Mouse (Mus musculus) heart, adult 2 months (tissue): Measurements from ENCODE around the gene Bcl6. TPM values are rescaled to one million over a fixed set of nuclear protein-coding genes. Genes with fewer than 3 reads are reported as not detected.

Experiments
- DNase-seq, 2 experiments: peaks; one replicate each; pipeline ENCODE4 v3.0.0; 2021
- H3K27ac ChIP-seq: fragments of 200-600 bp; 2 replicates; pipeline ENCODE4 v1.8.1; 2022
- H3K27me3 ChIP-seq: fragments of 200-500 bp; 2 replicates; pipeline ENCODE4 v1.6.1; 2012; ENCODE audit warnings: mild to moderate bottlenecking, low read length, inconsistent platforms, mixed read lengths; ENCODE audit not compliant: control insufficient read depth, insufficient read depth
- H3K36me3 ChIP-seq: fragments of 200-500 bp; 2 replicates; pipeline ENCODE4 v1.6.1; 2012; ENCODE audit warnings: low read length, inconsistent platforms; ENCODE audit not compliant: control insufficient read depth, insufficient read depth
- H3K4me1 ChIP-seq: fragments of 200-500 bp; 2 replicates; pipeline ENCODE4 v1.6.1; 2011; ENCODE audit warnings: low read length; ENCODE audit not compliant: control insufficient read depth, insufficient read depth
- H3K4me3 ChIP-seq: fragments of 200-600 bp; 2 replicates; pipeline ENCODE4 v1.8.1; 2022
- H3K79me2 ChIP-seq: fragments of 200-500 bp; replicated peaks from 2 replicates; pipeline ENCODE4 v1.6.1; 2012; ENCODE audit warnings: mild to moderate bottlenecking, inconsistent platforms, low read length, moderate library complexity, mixed read lengths; ENCODE audit not compliant: control insufficient read depth, insufficient read depth
- H3K9ac ChIP-seq: fragments of 200-500 bp; 2 replicates; pipeline ENCODE4 v1.6.1; 2012; ENCODE audit warnings: low read depth, mild to moderate bottlenecking, control low read depth, inconsistent platforms, low read length, mixed read lengths
- CTCF ChIP-seq: fragments of 200-600 bp; IDR thresholded peaks from 2 replicates; pipeline ENCODE4 v1.8.1; 2022; ENCODE audit warnings: antibody characterized with exemption, mild to moderate bottlenecking, moderate library complexity
- EP300 ChIP-seq: fragments of 200-500 bp; IDR thresholded peaks from 2 replicates; pipeline ENCODE4 v1.6.1; 2011; ENCODE audit warnings: low read depth, low read length, control low read depth; ENCODE audit not compliant: insufficient read depth
- POLR2A ChIP-seq: fragments of 200-500 bp; IDR thresholded peaks from 2 replicates; pipeline ENCODE4 v1.6.1; 2011; ENCODE audit warnings: mild to moderate bottlenecking, low read depth, low read length, control low read depth; ENCODE audit not compliant: insufficient read depth
- WGBS: fragments of 180-500 bp; shearing (Covaris S2); methylation state at CpG from one replicate; pipeline ENCODE4 v1.1.7; 2018; 5-methylcytosine and 5-hydroxymethylcytosine counted together
- intact Hi-C: fragments of 180-260 bp; cut with DNase I; formaldehyde crosslinking; loops from one replicate; pipeline ENCODE4 v1.15.1; 2025
- polyA plus RNA-seq: library from polyadenylated mRNA; depleted of rRNA; stranded (reverse); fragments of >200 nt; gene quantifications from 2 replicates; pipeline ENCODE4 v1.2.3, GENCODE M21; 2012
- total RNA-seq, 2 experiments: library from RNA; stranded (reverse); gene quantifications; 2 replicates each; pipeline ENCODE4 v1.2.3; 2021

The Bcl6 gene
- total and polyA plus RNA-seq, 3 experiments, result 15.4 to 21.7 (median 16.5) TPM

DNA sequence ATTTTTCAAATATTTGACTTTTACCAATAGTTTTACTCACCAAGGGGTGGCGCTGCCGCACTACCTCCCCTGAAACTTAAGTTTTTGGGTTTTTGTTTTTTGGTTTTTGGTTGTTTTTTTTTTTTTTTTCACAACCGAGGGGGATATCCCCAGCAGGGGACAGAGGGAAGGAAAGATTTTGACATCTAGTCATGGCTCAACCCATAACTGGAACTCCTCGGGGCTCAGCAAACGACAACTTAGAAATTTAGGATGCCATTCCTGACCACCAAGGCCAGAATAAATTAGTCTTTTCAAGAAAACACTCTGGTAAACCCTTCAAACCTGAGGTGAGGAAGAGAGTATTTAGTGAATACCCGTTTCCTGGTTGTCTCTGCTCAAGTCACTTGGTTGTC, 3.2 kb downstream of the Bcl6 start:
- Histone ChIP-seq H3K27ac (peak overlapping the region; percentile 99), H3K27me3 (no peaks in the 10 kb centered on the region; the same call in 1 of the 2 replicates), H3K36me3 (no peaks in the 10 kb centered on the region; the same call in 1 of the 2 replicates), H3K79me2 (no peaks in the 10 kb centered on the region), H3K4me3 (peak overlapping the region; percentile 51), H3K4me1 (peaks cover 6% of the 10 kb centered on the region), H3K9ac (no peak overlapping the region; the same call in 1 of the 2 replicates)
- TF ChIP-seq EP300 (no peak), POLR2A (no peak), CTCF (peak; percentile 70)
- intact Hi-C loops, result loop anchor here (5.0 to 10.0 kb wide), 5 partner anchors 297 to 989 kb away; no protein-coding TSS in a partner anchor
- 5% methylated on average over 6 of the region's 6 CpGs for WGBS
- peak; percentile 65 to 72 for DNase-seq

GRCm38 (mm10) chr16:23984760-23985466, 3.7 kb downstream of the Bcl6 start:
- intact Hi-C loops, result loop anchor here (5.0 to 10.0 kb wide), 6 partner anchors 297 to 990 kb away; no protein-coding TSS in a partner anchor
- H3K27ac ChIP-seq, result peak overlapping the region; percentile 99
- under 1% methylated on average over 22 of the region's 22 CpGs for WGBS
- peak; percentile 79 for DNase-seq
- H3K79me2 ChIP-seq, result no peaks in the 10 kb centered on the region
- no peak for TF ChIP-seq CTCF
- TF ChIP-seq POLR2A, result peak; percentile 61; the same call in 1 of the 2 replicates
- H3K36me3 ChIP-seq, result no peaks in the 10 kb centered on the region; the same call in 1 of the 2 replicates
- H3K4me3 ChIP-seq, result peak overlapping the region; percentile 51
- no peaks in the 10 kb centered on the region; the same call in 1 of the 2 replicates for H3K27me3 ChIP-seq
- peak overlapping the region; percentile 83 for H3K9ac ChIP-seq
- peaks cover 7% of the 10 kb centered on the region for H3K4me1 ChIP-seq

DNA sequence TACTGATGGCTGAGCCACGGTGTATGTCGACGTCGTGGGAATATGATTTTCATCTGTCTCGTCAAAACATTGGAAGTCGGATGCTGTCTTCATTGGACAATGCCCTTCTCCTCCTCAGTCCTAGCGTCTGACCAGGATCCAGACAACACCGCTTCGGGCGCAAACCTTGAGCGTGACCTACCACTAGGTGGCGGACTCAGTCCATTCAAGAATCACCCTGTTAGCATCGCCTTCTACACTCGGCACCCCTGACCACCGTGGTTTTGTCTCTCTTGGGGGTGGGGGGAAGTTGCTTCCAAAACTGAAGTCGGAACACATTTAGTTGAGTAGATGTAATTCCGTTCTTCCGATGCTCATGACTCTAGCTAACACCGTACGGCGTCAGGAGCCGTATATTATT, 4.5 kb downstream of the Bcl6 start:
- Histone ChIP-seq H3K4me3 (peak overlapping the region; percentile 52), H3K27me3 (no peaks in the 10 kb centered on the region; the same call in 1 of the 2 replicates), H3K36me3 (no peaks in the 10 kb centered on the region; the same call in 1 of the 2 replicates), H3K4me1 (peaks cover 7% of the 10 kb centered on the region), H3K79me2 (no peaks in the 10 kb centered on the region), H3K27ac (peak overlapping the region; percentile 99), H3K9ac (peak overlapping the region; percentile 83)
- 1% methylated on average over 22 of the region's 22 CpGs for WGBS
- intact Hi-C loops, result loop anchor here (5.0 to 10.0 kb wide), 3 partner anchors 581 to 991 kb away; no protein-coding TSS in a partner anchor
- DNase-seq, result peak; percentile 89 to 91
- TF ChIP-seq EP300 (peak; percentile 99), CTCF (peak; percentile 93), POLR2A (no peak)

- intact Hi-C loops, result loop anchor here (1.0 to 10.0 kb wide), 5 partner anchors 582 to 1280 kb away; no protein-coding TSS in a partner anchor
- TF ChIP-seq POLR2A (no peak), EP300 (no peak), CTCF (peak; percentile 85)
- Histone ChIP-seq H3K36me3 (no peaks in the 10 kb centered on the region; the same call in 1 of the 2 replicates), H3K27ac (peak overlapping the region; percentile 99), H3K79me2 (no peaks in the 10 kb centered on the region), H3K27me3 (no peaks in the 10 kb centered on the region; the same call in 1 of the 2 replicates), H3K4me1 (peaks cover 7% of the 10 kb centered on the region), H3K9ac (peak overlapping the region; percentile 59), H3K4me3 (peak overlapping the region; percentile 52)
- peak; percentile 82 to 85 for DNase-seq
- under 1% methylated on average over 33 of the region's 33 CpGs for WGBS
These were observed 5.6 kb downstream of the Bcl6 start for GRCm38 (mm10) chr16:23982891-23983588.

GRCm38 (mm10) chr16:23981925-23982851, 6.5 kb downstream of the Bcl6 start:
- peak overlapping the region; percentile 99 for H3K27ac ChIP-seq
- no peaks in the 10 kb centered on the region; the same call in 1 of the 2 replicates for H3K27me3 ChIP-seq
- WGBS, result 6% methylated on average over 28 of the region's 28 CpGs
- no peaks in the 10 kb centered on the region; the same call in 1 of the 2 replicates for H3K36me3 ChIP-seq
- H3K4me1 ChIP-seq, result peaks cover 7% of the 10 kb centered on the region
- DNase-seq, result peak; percentile 80 to 87
- no peaks in the 10 kb centered on the region for H3K79me2 ChIP-seq
- H3K9ac ChIP-seq, result peak overlapping the region; percentile 59
- no peak for TF ChIP-seq POLR2A
- TF ChIP-seq CTCF, result peak; percentile 83
- TF ChIP-seq EP300, result peak; percentile 59; the same call in 1 of the 2 replicates
- peak overlapping the region; percentile 52 for H3K4me3 ChIP-seq
- intact Hi-C loops, result loop anchor here (1.0 to 10.0 kb wide), 4 partner anchors 583 to 1281 kb away; no protein-coding TSS in a partner anchor
